Mouse (Mus musculus): ENCODE results near the gene Mertk.

DNA sequence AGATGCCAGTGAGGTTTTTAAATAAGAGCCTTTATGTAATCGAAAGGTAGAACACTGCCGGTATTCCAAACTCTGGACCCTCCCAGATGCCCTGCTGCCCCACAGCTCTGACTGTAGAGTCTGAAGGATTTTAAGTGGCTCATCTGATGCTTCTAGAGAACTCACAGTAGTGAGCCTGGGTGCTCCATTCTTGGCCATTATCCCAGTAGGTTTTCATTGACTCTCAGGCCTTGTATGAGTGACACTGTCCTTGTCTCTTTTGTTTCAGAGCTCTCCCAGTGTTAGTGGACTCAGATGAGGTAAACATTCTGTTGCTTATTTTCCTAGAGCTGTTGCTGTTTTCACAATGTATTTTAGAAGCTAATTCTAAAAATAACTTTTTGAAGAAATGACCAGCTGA, 151.3 kb downstream of the Mertk start:
- TF ChIP-seq GATA1 (IDR thresholded peaks at IDR 0.05; ENCODE audit: borderline replicate concordance, low read length) (no peak), FLI1 (IDR thresholded peaks at IDR 0.05; ENCODE audit: low read length) (no peak)

Data from megakaryocyte, embryonic 14.5 days (primary cell).